Mouse (Mus musculus): Measurements from ENCODE around the gene Gm15517.

The Gm15517 gene

GRCm38 (mm10) chr7:44307261-44308020, 46.2 kb downstream of the Gm15517 start:
- no peak for DNase-seq (ENCODE audit: extremely low spot score, low read depth, low spot score)

- DNase-seq (ENCODE audit: extremely low spot score, low read depth, low spot score): no peak
Measured at GRCm38 (mm10) chr7:44309475-44310284, 48.4 kb downstream of the Gm15517 start, which contains the start of gene Shank1. Shank1 (plus strand) TSS chr7:44310253.

GRCm38 (mm10) chr7:44310285-44310877, 49.1 kb downstream of the Gm15517 start:
- DNase-seq (ENCODE audit: extremely low spot score, low read depth, low spot score): no peak

- no peak for DNase-seq (ENCODE audit: extremely low spot score, low read depth, low spot score)
Measured at GRCm38 (mm10) chr7:44310878-44311712, 49.8 kb downstream of the Gm15517 start.

Measured in hindlimb bud, embryonic 11.5 days (tissue).